Mouse (Mus musculus): ENCODE data around the gene Cog4.
"Not testable (repeated sequence)": the region's sequence is repeated elsewhere in the genome, so short reads cannot be mapped to it uniquely, and the experiment has no call there.

Gene Cog4

GRCm38 (mm10) chr8:110831956-110832355, 14.4 kb upstream of the Cog4 start:
- no peak for DNase-seq (ENCODE audit: low read depth)

GRCm38 (mm10) chr8:110842012-110842574, 4.3 kb upstream of the Cog4 start:
- no peak for DNase-seq (ENCODE audit: low read depth)

DNA sequence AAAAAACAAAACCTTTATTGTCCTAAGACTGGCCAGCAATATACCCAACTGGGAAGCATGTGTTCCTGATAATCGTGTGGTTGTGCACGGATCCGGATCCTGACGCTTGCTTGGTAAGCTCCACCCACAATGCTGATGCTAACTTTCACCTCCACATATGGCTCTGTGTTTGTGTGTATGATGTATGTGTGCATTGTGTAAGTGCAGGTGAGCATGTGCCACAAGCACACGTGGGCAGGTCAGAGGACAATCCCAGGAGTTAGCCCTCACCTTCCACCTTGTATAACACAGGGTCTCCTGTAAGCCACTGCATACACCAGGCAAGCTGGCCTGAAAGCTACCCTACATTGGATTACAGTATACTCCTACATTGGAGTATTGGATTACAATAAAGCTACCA, 3.2 kb upstream of the Cog4 start:
- no peak for DNase-seq (ENCODE audit: low read depth)

GRCm38 (mm10) chr8:110844941-110845340, 1.5 kb upstream of the Cog4 start:
- DNase-seq (ENCODE audit: low read depth), result no peak

DNA sequence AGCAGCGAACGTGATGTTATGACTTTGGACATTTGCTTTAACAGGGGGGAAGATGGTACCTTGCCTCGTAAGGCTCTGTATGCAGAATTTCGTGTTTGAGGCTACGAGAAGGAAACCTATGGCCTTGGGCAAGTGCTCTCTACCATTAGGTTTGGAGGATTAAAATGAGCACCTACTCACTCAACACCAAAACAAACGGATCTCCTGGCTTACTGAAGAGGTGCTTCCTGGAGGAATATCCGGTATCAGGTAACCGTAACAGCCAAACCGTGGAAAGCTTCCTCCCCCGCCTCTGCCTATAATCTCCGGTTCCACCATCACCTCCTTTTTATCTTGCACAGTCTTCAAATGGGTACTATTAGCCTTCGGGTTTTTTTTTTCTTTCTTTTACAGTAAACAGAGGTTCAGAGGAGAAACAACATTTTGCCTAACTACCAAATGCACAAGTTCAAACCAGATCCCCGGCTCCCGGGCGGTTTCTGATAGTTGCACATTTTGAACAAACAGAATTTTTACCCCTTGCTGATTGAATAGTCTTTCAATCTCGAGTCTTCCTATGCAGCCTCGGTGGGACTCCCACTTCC, 487 bp upstream of the Cog4 start:
- peak; percentile 7 for DNase-seq (ENCODE audit: low read depth)

DNA sequence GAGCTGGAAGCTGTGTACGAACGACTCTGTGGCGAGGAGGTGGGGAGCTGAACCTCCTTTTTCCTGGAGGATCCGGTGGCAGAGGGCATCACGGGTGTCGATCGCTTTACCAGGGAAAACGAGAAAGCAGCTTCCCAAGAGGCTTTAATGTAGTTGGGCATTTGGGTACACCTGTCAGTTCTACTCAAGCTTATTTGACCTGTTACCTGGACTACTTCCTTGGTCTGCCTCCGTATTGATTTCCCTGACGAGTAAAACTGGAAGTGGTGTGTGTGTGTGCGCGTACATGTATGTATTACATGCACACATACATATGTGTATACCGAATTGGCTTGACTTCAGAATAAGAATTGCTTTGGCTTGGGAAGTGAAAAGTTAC, 760 bp downstream of the Cog4 start:
- no peak for DNase-seq (ENCODE audit: low read depth)

DNA sequence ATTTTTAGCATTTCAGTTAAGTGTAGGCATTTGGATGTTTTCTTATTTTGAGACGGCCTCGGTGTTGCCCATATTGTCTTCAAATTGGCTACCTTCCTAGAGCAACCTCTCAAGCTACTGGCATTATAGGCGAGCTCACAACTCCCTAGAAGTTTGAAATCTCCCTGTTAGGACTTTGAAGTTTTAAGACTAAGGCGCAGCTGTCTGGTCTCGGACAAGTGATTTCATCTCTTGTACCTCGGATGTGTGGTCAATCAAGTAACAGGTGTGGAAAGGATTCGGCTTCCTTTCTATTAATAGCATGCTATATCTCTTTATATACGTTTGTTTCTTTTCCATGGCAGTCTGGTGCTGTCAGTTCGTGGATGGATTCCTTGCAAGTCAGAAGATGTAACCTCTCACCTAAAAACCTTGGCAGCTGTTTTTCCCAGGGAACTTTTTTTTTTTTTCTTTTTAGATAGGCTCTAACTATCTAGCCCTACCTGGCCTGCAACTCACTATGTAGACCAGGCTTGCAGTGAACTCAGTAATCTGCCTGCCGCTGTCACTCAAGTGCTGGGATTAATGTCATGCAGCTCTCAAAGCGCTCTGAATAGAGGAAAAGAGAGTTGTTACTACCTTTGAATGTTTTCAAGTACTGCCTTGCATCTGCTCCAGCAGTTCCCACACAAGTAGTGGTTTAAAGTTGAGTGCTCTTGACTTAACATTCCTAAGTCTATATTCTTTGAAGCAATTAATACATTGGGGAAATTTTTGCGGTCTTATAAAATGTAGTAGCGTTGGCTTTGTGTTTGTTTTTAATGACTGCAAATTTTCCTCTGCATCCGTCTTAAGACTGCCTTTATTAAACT, 1.5 kb downstream of the Cog4 start:
- no peak for DNase-seq (ENCODE audit: low read depth)

DNA sequence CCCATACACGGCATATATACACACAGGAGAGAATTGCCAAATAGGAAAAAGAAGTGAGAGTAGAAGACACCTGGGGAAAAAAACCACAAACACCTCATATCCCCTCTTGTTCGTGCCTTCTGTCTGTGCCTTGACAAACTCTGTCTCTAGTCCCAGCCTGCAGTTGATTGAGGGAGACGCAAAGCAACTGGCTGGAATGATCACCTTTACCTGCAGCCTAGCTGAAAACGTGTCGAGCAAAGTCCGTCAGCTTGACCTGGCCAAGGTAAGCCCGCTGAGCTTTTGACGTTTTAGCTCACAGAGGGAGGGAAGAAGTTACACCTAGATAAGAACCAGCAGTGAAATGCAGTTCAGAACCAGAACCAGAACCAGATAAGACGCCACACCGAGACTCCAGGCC, 4.8 kb downstream of the Cog4 start:
- DNase-seq (ENCODE audit: low read depth), result no peak

DNA sequence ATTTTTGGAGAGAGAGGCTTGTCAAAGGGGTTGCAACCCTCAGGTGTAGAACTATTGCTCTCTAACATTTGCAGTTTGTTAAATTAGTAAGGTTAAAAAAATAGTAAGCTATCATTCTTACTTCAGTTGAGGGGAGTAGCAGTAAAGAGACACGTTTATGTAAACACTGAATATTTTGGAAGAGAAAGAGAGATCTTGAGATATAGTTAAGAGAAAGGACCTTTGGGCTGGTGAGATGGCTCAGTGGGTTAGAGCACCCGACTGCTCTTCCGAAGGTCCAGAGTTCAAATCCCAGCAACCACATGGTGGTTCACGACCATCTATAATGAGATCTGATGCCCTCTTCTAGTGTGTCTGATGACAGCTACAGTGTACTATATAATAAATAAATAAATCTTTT, 9.7 kb downstream of the Cog4 start:
- DNase-seq (ENCODE audit: low read depth), result not testable (repeated sequence)

DNA sequence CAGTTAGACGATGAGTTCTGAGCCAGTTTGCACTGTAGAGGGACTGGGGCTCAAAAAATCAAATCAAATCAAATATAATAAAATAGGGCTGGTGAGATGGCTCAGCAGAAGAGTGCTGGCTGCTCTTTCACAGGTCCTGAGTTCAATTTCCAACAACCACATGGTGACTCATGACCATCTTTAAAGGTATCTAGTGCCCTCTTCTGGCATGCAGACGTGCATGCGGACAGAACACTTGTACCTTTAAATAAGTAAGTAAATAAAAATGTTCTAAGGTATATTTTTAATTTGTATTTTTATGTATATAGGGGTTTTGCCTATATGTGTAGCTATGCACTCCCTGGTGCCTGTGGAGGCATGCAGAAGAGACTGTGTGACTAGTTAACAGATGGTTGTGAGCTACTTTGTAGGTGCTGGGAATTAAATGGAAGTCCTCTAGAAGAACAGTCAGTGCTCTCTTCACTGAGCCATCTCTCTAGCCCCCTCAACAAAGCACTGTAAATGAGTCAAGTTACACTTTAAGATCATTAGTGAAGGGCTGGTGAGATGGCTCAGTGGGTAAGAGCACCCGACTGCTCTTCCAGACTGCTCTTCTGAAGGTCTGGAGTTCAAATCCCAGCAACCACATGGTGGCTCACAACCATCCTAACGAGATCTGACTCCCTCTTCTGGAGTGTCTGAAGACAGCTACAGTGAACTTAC, 10.5 kb downstream of the Cog4 start:
- DNase-seq (ENCODE audit: low read depth), result no peak

DNA sequence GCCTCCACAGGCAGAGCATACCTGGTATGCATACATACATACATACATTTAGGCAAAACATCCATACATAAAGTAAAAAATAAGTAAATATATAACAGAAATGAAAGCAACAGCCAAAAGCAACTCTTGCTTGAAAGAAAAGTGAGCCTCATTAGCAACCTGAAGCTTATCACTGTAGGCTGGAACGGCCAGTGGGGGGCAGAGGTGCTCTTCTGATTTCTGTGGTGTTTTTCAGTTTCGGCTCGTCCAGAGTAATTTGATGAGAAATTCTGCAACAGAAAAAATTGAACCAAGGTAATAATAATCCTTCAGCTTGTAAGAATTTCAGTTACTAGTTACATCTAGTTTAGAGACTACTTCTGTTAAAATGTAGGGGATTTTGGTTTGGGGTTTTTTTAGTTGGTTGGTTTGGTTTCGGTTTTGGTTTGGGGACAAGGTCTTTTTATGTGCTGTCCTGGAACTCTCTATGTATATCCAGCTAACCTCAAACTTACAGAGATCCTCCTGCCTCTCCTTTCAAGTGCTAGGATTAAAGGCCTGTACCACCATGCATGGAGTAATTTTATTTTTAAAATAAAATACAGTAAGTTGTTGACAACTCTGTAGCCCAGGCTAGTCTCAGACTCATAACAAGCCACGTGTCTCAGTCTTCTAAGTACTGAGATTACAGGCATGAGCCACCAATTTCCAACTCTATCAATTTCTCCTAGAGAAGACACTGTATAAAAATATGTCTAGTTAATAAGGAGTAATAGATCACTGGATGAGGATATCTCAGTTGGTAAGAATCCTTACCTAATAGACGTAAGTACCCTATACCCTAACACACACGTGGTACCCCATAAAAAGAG, 13.5 kb downstream of the Cog4 start:
- peak; percentile 29 for DNase-seq (ENCODE audit: low read depth)

DNA sequence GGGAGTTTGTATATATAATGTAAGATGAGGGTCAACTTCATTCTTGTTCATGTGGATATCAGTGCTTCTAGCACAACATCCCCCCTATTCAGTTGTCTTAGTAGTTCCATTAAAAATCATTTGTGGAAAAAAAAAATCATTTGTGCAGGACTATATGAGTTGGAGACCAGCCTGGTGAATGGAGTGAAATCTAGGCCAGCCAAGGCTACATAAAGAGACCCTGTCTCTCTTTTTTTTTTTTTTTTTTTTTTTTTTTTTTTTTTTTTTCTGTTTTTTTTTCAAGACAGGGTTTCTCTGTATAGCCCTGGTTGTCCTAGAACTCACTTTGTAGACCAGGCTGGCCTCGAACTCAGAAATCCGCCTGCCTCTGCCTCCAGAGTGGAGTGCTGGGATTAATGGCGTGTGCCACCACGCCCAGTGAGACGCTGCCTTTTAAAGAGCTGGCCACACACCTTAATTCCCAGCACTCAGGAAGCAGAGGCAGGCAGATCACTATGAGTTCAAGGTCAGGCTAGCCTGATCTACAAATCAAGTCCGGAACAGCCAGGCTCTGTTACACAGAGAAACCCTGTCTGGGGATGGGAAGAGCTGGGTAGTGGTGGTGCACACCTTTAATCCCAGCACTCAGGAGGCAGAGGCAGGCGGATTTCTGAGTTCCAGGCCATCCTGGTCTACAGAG, 15.1 kb downstream of the Cog4 start:
- not testable (repeated sequence) for DNase-seq (ENCODE audit: low read depth)

DNA sequence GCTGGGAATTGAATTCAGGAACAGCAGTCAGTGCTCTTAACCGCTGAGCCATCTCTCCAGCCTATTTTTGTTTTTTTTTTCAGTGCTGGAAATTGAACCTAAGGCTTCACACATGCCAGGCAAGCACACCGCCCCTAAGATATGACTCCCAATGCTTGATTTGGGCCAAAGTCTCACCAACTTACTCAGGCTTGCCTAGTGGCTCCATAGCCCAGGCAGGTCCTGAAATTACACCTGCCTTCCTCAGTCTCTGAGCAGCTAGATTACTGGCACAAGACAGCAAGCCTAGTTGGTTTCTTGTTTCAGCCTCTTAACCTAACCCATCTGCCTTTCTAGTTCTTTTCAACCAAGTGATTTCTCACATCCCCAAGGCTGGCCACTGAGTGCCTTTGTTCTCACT, 24.1 kb downstream of the Cog4 start:
- DNase-seq (ENCODE audit: low read depth), result no peak

GRCm38 (mm10) chr8:110877862-110878261, 31.5 kb downstream of the Cog4 start:
- DNase-seq (ENCODE audit: low read depth), result peak; percentile 7

- DNase-seq (ENCODE audit: low read depth), result no peak
Measured at GRCm38 (mm10) chr8:110881741-110882310, 35.4 kb downstream of the Cog4 start.

DNA sequence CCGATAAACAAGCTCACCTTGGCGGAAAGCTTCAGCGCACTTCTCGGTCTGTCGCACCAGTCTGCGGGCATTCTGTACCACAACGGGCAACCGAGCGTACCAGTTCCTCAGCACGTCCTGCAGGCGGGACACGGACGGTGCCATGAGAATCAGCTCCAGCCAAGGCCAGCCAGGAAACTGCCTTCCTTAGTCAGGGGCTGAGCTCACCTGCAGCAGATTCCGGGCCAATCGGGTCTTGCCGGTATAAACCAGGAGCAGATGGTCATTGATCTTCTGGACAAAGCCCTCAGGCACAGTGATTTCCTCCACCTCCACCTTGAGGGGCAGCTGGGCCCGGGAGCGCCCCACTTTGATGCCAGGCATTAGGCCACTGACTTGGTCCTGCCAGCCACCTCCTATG, 37.4 kb downstream of the Cog4 start:
- no peak for DNase-seq (ENCODE audit: low read depth)

DNA sequence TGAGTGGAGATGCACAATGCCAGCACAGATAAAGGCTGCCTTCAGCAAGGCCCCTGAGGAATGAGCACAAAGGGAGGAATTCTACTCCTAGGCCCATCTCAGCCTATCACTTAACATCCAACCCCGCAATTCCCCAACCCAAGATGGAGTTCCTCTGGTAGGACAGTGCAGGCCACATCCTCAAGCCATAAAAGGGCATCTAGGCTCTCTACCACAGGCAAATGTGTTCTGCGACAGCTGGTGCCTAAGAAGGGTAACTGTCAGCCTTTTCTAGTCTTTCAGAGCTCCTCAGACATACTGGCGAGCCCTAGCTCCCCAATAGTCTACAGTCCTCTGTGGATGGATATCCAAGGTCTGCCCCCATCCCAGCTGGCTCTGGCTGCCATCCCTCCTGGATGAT, 40.2 kb downstream of the Cog4 start:
- DNase-seq (ENCODE audit: low read depth), result no peak

- no peak for DNase-seq (ENCODE audit: low read depth)
Measured at GRCm38 (mm10) chr8:110887551-110887950, 41.2 kb downstream of the Cog4 start.

DNA sequence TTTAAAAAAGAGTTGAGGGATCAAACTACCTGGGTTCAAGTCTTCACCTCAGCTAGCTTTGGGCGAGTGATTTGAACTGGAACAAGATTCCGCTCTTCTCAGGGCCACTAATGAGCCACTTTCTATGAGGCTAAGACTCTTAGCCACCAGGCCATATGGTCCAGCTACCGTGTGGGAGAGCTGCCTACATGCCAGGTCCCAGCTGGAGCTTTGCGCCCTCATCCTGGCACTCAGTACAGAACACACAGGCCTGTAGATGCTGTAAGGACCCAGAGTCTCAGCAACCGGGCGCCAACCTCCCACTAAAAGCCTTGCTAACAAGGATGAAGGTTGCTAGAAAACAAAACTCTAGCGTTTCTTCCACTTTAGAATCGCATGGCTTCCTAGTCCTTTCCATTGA, 42.0 kb downstream of the Cog4 start:
- DNase-seq (ENCODE audit: low read depth), result no peak

DNA sequence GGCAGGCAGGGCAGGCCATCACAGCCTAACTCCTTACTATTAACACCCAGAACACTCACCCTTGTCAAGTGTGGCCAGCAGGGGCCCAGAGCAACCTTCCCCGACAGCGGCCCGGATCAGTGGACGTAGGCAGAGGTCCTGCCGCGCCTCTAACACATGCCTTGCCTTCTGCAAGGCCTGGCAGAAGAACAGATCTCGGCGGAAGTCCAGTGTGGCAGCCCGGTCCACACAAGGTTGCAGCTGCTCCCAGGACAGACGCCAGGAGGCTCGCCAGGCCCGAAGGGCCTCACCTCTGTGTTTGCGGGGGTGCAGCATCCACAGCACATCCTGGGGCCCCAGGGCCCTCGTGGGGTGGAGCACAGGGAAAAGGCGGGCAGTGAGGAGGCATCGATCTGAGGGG, 42.5 kb downstream of the Cog4 start:
- DNase-seq (ENCODE audit: low read depth), result no peak

- DNase-seq (ENCODE audit: low read depth), result no peak
Measured at GRCm38 (mm10) chr8:110889904-110890470, 43.6 kb downstream of the Cog4 start.
